Mouse (Mus musculus): ENCODE data around the gene Gm21954.

Gene Gm21954

GRCm38 (mm10) chr3:55419334-55419733, 52.7 kb downstream of the Gm21954 start:
- DNase-seq (ENCODE audit: low read depth, low spot score): no peak

GRCm38 (mm10) chr3:55418845-55419244, 53.2 kb downstream of the Gm21954 start:
- no peak for DNase-seq (ENCODE audit: low read depth, low spot score)

DNA sequence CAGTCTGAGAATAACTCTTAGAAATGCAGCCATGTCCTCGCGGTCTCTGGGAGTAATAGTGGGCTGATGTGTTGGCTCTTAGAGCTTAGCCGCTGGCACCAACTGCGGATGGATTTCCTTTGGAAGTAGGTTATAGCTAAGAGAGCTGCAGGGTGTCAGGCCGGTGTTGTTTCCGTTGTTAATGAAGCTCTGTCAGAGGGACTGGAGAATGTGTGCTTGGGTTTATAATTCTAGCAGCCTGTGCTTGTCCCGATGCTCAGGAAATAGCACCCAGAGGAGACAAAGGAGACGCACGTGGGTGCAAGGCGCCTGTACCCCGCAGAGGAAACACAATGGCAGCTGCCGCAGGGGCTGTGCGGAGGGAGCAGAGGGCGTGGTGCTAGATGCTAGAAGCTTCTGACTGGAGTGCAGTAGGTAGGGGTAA, 56.5 kb downstream of the Gm21954 start:
- peak; percentile 47 for DNase-seq (ENCODE audit: low read depth, low spot score)

All from ZHBTc4 (cell line).